Mouse (Mus musculus): ENCODE data around the gene Trap1.
"Not testable (repeated sequence)": the region's sequence is repeated elsewhere in the genome, so short reads cannot be mapped to it uniquely, and the experiment has no call there.

Gene Trap1

GRCm38 (mm10) chr16:4077384-4078061 lies at the start of gene Trap1:
Trap1 (minus strand) TSS chr16:4077827.
- peak; percentile 94 to 95 for DNase-seq

GRCm38 (mm10) chr16:4117072-4117471 lies 39.4 kb upstream of the Trap1 start:
- DNase-seq = no peak

GRCm38 (mm10) chr16:4100374-4100773 lies 22.7 kb upstream of the Trap1 start:
- no peak for DNase-seq

- no peak for DNase-seq
Observed at GRCm38 (mm10) chr16:4097521-4097920, 19.9 kb upstream of the Trap1 start.

- no peak for DNase-seq
Observed at GRCm38 (mm10) chr16:4096898-4097297, 19.3 kb upstream of the Trap1 start.

GRCm38 (mm10) chr16:4096141-4096540 lies 18.5 kb upstream of the Trap1 start:
- no peak for DNase-seq

- no peak for DNase-seq
Observed at GRCm38 (mm10) chr16:4087214-4087913, 9.7 kb upstream of the Trap1 start.

- DNase-seq = no peak
Observed at GRCm38 (mm10) chr16:4085851-4086387, 8.3 kb upstream of the Trap1 start.

- DNase-seq = no peak
Observed at GRCm38 (mm10) chr16:4085051-4085450, 7.4 kb upstream of the Trap1 start.

GRCm38 (mm10) chr16:4080419-4080818 lies 2.8 kb upstream of the Trap1 start:
- DNase-seq = not testable (repeated sequence)

GRCm38 (mm10) chr16:4079656-4080055 lies 2.0 kb upstream of the Trap1 start:
- DNase-seq = no peak

GRCm38 (mm10) chr16:4078302-4078701 lies 675 bp upstream of the Trap1 start:
- DNase-seq = peak in 1 of 2 experiments; percentile 38

- no peak for DNase-seq
Observed at GRCm38 (mm10) chr16:4074836-4075235, 2.8 kb downstream of the Trap1 start.

GRCm38 (mm10) chr16:4074297-4074696 lies 3.3 kb downstream of the Trap1 start:
- no peak for DNase-seq

GRCm38 (mm10) chr16:4068588-4068987 lies 9.0 kb downstream of the Trap1 start:
- peak; percentile 66 to 87 for DNase-seq

GRCm38 (mm10) chr16:4064945-4065344 lies 12.7 kb downstream of the Trap1 start:
- DNase-seq = no peak

GRCm38 (mm10) chr16:4053811-4054210 lies 23.8 kb downstream of the Trap1 start:
- no peak for DNase-seq

- peak in 1 of 2 experiments; percentile 58 for DNase-seq
Observed at GRCm38 (mm10) chr16:4052601-4053000, 25.0 kb downstream of the Trap1 start.

- DNase-seq = no peak
Observed at GRCm38 (mm10) chr16:4045524-4045923, 32.1 kb downstream of the Trap1 start.

GRCm38 (mm10) chr16:4044093-4044492 lies 33.5 kb downstream of the Trap1 start:
- peak; percentile 53 to 63 for DNase-seq

- peak in 1 of 2 experiments; percentile 55 for DNase-seq
Observed at GRCm38 (mm10) chr16:4041646-4042045, 36.0 kb downstream of the Trap1 start.

- no peak for DNase-seq
Observed at GRCm38 (mm10) chr16:4040206-4040605, 37.4 kb downstream of the Trap1 start.

GRCm38 (mm10) chr16:4037690-4038089 lies 39.9 kb downstream of the Trap1 start:
- peak; percentile 56 to 59 for DNase-seq

- peak; percentile 58 to 70 for DNase-seq
Observed at GRCm38 (mm10) chr16:4036807-4037206, 40.8 kb downstream of the Trap1 start, which contains the start of gene Dnase1. Dnase1 (plus strand) TSS chr16:4036942.
